Mouse (Mus musculus) B cell, adult (primary cell): ENCODE data around the gene Gp2. TPM values are rescaled to one million over a fixed set of nuclear protein-coding genes. Genes with fewer than 3 reads are reported as not detected.

ENCODE experiments used
- total RNA-seq: library from RNA; stranded (reverse); gene quantifications from 4 replicates; pipeline ENCODE4 v1.2.4, GENCODE M21; 2023; ENCODE audit not compliant: inconsistent age

The Gp2 gene
- total RNA-seq, result 0.45 TPM in 1 of 4 replicates, not detected in the others

DNA sequence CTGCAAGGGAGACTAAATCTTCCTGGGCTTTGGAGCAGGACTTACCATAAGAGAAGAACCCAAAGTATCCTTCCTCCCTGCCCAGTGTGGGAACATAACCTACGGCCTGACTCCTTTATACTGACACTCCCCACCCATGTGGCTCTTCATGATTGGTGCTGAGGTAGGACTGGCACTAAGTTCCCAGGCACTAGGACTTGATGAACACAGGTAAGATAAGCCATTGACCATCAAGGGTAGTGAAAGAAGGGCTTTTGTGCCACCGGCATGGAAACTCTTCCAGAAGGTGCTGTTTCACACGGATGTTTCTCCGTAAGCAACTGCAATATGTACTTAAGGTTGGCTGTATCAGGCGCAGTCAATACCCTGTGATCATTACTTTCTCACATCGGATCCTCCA, at the start of gene Gp2:
Gene Gp2 (minus strand): TSS at position 101 of the 400 bp plus-strand sequence.

DNA sequence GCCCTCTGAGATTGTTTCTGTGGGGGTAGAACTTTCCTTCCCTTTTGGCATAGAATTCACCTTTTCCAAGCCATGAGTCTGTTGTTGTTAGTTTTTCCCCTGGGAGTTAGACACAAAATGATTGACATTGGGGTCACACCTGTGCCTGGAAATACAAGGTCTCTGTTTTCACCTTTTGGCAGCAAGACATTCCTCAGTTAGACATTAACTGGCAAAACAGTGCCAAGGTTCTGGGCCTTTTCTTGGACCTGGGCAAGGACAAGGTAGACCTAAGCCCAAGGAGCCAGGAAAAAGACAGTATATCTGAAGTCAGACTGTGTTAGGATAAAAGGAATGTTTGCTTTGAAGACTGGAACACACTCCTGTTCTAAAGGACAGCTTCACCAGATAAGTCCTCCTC, 20.2 kb upstream of the Gp2 start, which contains the start of gene Umod:
Gene Umod (minus strand): TSS at position 27 of the 400 bp plus-strand sequence.

Other genes starting within 250 kb of the Gp2 start
- not detected in 4 replicates for gene Umod, start 20.0 kb upstream of the Gp2 start, total RNA-seq
- not detected in 4 replicates for gene Acsm5, start 60.2 kb upstream of the Gp2 start, total RNA-seq
- gene Pdilt, start 64.2 kb upstream of the Gp2 start, total RNA-seq, result not detected in 4 replicates
- gene Acsm2, start 95.1 kb upstream of the Gp2 start, total RNA-seq, result not detected in 4 replicates
- not detected in 4 replicates for gene Acsm1, start 147.7 kb upstream of the Gp2 start, total RNA-seq
- not detected in 4 replicates for gene Acsm4, start 230.7 kb upstream of the Gp2 start, total RNA-seq